Mouse (Mus musculus): Measurements from ENCODE around the gene Cpa1. TPM values are rescaled to one million over a fixed set of nuclear protein-coding genes. Genes with fewer than 3 reads are reported as not detected.
A peak's percentile ranks its signal among the peaks of the same experiment; 100 is the strongest.

The Cpa1 gene
- polyA plus RNA-seq, 1 experiment = 2.3 TPM

GRCm38 (mm10) chr6:30620994-30621393, 18.0 kb upstream of the Cpa1 start:
- no peak for DNase-seq (ENCODE audit: low read depth)

- no peak for DNase-seq (ENCODE audit: low read depth)
These were observed 17.0 kb upstream of the Cpa1 start for GRCm38 (mm10) chr6:30621986-30622389.

GRCm38 (mm10) chr6:30624763-30625162, 14.3 kb upstream of the Cpa1 start:
- peak; percentile 24 for DNase-seq (ENCODE audit: low read depth)

GRCm38 (mm10) chr6:30628152-30628551, 10.9 kb upstream of the Cpa1 start:
- DNase-seq (ENCODE audit: low read depth) = no peak

GRCm38 (mm10) chr6:30629989-30630388, 9.0 kb upstream of the Cpa1 start:
- DNase-seq (ENCODE audit: low read depth) = no peak

GRCm38 (mm10) chr6:30635361-30635862, 3.6 kb upstream of the Cpa1 start:
- DNase-seq (ENCODE audit: low read depth) = no peak

- no peak for DNase-seq (ENCODE audit: low read depth)
These were observed 2.7 kb upstream of the Cpa1 start for GRCm38 (mm10) chr6:30636186-30636842.

- no peak for DNase-seq (ENCODE audit: low read depth)
These were observed 4.9 kb downstream of the Cpa1 start for GRCm38 (mm10) chr6:30643694-30644460.

GRCm38 (mm10) chr6:30644462-30644861, 5.4 kb downstream of the Cpa1 start:
- DNase-seq (ENCODE audit: low read depth) = no peak

GRCm38 (mm10) chr6:30645379-30645778, 6.4 kb downstream of the Cpa1 start:
- no peak for DNase-seq (ENCODE audit: low read depth)

- DNase-seq (ENCODE audit: low read depth) = no peak
These were observed 10.8 kb downstream of the Cpa1 start for GRCm38 (mm10) chr6:30649651-30650296.

GRCm38 (mm10) chr6:30652425-30653188, 13.6 kb downstream of the Cpa1 start:
- DNase-seq (ENCODE audit: low read depth) = no peak

- DNase-seq (ENCODE audit: low read depth) = no peak
These were observed 14.5 kb downstream of the Cpa1 start for GRCm38 (mm10) chr6:30653518-30653917.

- DNase-seq (ENCODE audit: low read depth) = no peak
These were observed 15.4 kb downstream of the Cpa1 start for GRCm38 (mm10) chr6:30654402-30654859.

GRCm38 (mm10) chr6:30654932-30655331, 15.9 kb downstream of the Cpa1 start:
- DNase-seq (ENCODE audit: low read depth) = no peak

- DNase-seq (ENCODE audit: low read depth) = no peak
These were observed 18.3 kb downstream of the Cpa1 start for GRCm38 (mm10) chr6:30657279-30657678.

GRCm38 (mm10) chr6:30658619-30659018, 19.6 kb downstream of the Cpa1 start:
- DNase-seq (ENCODE audit: low read depth) = no peak

GRCm38 (mm10) chr6:30664776-30665175, 25.8 kb downstream of the Cpa1 start:
- no peak for DNase-seq (ENCODE audit: low read depth)

- DNase-seq (ENCODE audit: low read depth) = no peak
These were observed 26.3 kb downstream of the Cpa1 start for GRCm38 (mm10) chr6:30665296-30665695.

- no peak for DNase-seq (ENCODE audit: low read depth)
These were observed 27.0 kb downstream of the Cpa1 start for GRCm38 (mm10) chr6:30666043-30666442.

GRCm38 (mm10) chr6:30667585-30667984, 28.6 kb downstream of the Cpa1 start:
- no peak for DNase-seq (ENCODE audit: low read depth)

- no peak for DNase-seq (ENCODE audit: low read depth)
These were observed 32.7 kb downstream of the Cpa1 start for GRCm38 (mm10) chr6:30671696-30672095.
